Mouse (Mus musculus) heart, adult 2 months (tissue): ENCODE results near the gene Art3. TPM values are rescaled to one million over a fixed set of nuclear protein-coding genes. Genes with fewer than 3 reads are reported as not detected.

Experiments used
- DNase-seq, 2 experiments: peaks; one replicate each; pipeline ENCODE4 v3.0.0; 2021
- H3K27ac ChIP-seq: fragments of 200-600 bp; 2 replicates; pipeline ENCODE4 v1.8.1; 2022
- H3K27me3 ChIP-seq: fragments of 200-500 bp; 2 replicates; pipeline ENCODE4 v1.6.1; 2012; ENCODE audit warnings: mild to moderate bottlenecking, low read length, inconsistent platforms, mixed read lengths; ENCODE audit not compliant: control insufficient read depth, insufficient read depth
- H3K36me3 ChIP-seq: fragments of 200-500 bp; 2 replicates; pipeline ENCODE4 v1.6.1; 2012; ENCODE audit warnings: low read length, inconsistent platforms; ENCODE audit not compliant: control insufficient read depth, insufficient read depth
- H3K4me1 ChIP-seq: fragments of 200-500 bp; 2 replicates; pipeline ENCODE4 v1.6.1; 2011; ENCODE audit warnings: low read length; ENCODE audit not compliant: control insufficient read depth, insufficient read depth
- H3K4me3 ChIP-seq: fragments of 200-600 bp; 2 replicates; pipeline ENCODE4 v1.8.1; 2022
- H3K79me2 ChIP-seq: fragments of 200-500 bp; replicated peaks from 2 replicates; pipeline ENCODE4 v1.6.1; 2012; ENCODE audit warnings: mild to moderate bottlenecking, inconsistent platforms, low read length, moderate library complexity, mixed read lengths; ENCODE audit not compliant: control insufficient read depth, insufficient read depth
- H3K9ac ChIP-seq: fragments of 200-500 bp; 2 replicates; pipeline ENCODE4 v1.6.1; 2012; ENCODE audit warnings: low read depth, mild to moderate bottlenecking, control low read depth, inconsistent platforms, low read length, mixed read lengths
- CTCF ChIP-seq: fragments of 200-600 bp; IDR thresholded peaks from 2 replicates; pipeline ENCODE4 v1.8.1; 2022; ENCODE audit warnings: antibody characterized with exemption, mild to moderate bottlenecking, moderate library complexity
- EP300 ChIP-seq: fragments of 200-500 bp; IDR thresholded peaks from 2 replicates; pipeline ENCODE4 v1.6.1; 2011; ENCODE audit warnings: low read depth, low read length, control low read depth; ENCODE audit not compliant: insufficient read depth
- POLR2A ChIP-seq: fragments of 200-500 bp; IDR thresholded peaks from 2 replicates; pipeline ENCODE4 v1.6.1; 2011; ENCODE audit warnings: mild to moderate bottlenecking, low read depth, low read length, control low read depth; ENCODE audit not compliant: insufficient read depth
- WGBS: fragments of 180-500 bp; shearing (Covaris S2); methylation state at CpG from one replicate; pipeline ENCODE4 v1.1.7; 2018; 5-methylcytosine and 5-hydroxymethylcytosine counted together
- intact Hi-C: fragments of 180-260 bp; cut with DNase I; formaldehyde crosslinking; loops from one replicate; pipeline ENCODE4 v1.15.1; 2025
- polyA plus RNA-seq: library from polyadenylated mRNA; depleted of rRNA; stranded (reverse); fragments of >200 nt; gene quantifications from 2 replicates; pipeline ENCODE4 v1.2.3, GENCODE M21; 2012
- total RNA-seq, 2 experiments: library from RNA; stranded (reverse); gene quantifications; 2 replicates each; pipeline ENCODE4 v1.2.3; 2021

The Art3 gene
- total and polyA plus RNA-seq, 3 experiments, result 268 to 797 (median 622) TPM

DNA sequence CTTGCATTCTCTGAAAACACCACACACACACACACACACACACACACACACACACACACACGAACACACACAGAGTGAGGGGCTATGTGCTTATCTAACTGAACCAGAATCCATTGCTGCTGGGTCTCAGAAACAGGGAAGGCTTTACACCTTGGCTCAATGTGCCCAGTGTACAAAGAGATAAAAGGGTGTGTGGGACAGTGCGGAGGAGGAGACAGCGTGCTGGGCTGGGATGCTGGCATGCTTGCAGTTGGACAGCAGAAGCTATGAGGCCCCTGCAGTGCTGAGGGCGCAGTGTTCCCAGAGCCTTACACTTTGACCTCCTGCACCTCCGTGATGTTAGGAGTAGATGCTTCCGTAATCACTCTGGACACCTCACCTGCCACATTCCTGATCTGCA is 64.8 kb downstream of the Art3 start:
- TF ChIP-seq EP300 (0 out of 2 replicates have a peak, but pooled peaks have one; percentile 33), CTCF (no peak), POLR2A (no peak)
- 58% methylated on average over 6 of the region's 6 CpGs for WGBS

DNA sequence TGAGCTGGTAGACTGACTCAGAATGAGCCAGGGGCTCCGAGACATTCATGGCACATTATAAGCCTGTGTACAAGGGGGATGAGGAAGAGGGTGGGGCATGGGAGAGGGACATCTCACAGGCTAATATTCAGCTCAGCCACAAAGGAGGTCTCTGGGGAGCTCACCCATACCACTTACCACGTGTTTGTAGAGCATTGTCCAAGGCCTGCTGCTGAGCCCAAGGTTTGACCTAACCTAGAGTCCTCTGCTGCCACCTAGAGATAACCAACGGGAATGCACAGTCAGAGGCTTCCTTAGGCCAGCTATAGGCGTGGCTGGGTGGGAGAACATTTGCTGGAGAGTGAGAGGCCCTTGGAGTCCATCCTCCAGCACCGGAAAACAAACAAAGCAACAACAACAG is 66.5 kb downstream of the Art3 start:
- Histone ChIP-seq H3K9ac (no peak overlapping the region), H3K4me1 (peaks cover 8% of the 10 kb centered on the region), H3K27me3 (no peaks in the 10 kb centered on the region), H3K4me3 (no peak overlapping the region), H3K79me2 (peaks cover 3% of the 10 kb centered on the region; the same call in 1 of the 2 replicates), H3K27ac (no peak overlapping the region), H3K36me3 (peaks cover 15% of the 10 kb centered on the region)
- 12% methylated on average over 5 of the region's 5 CpGs for WGBS
- intact Hi-C loops, result loop anchor here (2.0 kb wide), 1 partner anchor 13 kb away; no protein-coding TSS in a partner anchor
- DNase-seq, result peak; percentile 79 to 83
- TF ChIP-seq CTCF (peak; percentile 94), EP300 (peak; percentile 97), POLR2A (no peak)

More for the DNA sequence above, 64.8 kb downstream of the Art3 start:
- Histone ChIP-seq H3K79me2 (peaks cover 3% of the 10 kb centered on the region; the same call in 1 of the 2 replicates), H3K9ac (no peak overlapping the region), H3K4me3 (no peak overlapping the region), H3K27me3 (no peaks in the 10 kb centered on the region), H3K4me1 (peaks cover 10% of the 10 kb centered on the region), H3K36me3 (peaks cover 18% of the 10 kb centered on the region), H3K27ac (no peak overlapping the region; the same call in 1 of the 2 replicates)
- DNase-seq, result no peak
- intact Hi-C loops, result no loop called here

DNA sequence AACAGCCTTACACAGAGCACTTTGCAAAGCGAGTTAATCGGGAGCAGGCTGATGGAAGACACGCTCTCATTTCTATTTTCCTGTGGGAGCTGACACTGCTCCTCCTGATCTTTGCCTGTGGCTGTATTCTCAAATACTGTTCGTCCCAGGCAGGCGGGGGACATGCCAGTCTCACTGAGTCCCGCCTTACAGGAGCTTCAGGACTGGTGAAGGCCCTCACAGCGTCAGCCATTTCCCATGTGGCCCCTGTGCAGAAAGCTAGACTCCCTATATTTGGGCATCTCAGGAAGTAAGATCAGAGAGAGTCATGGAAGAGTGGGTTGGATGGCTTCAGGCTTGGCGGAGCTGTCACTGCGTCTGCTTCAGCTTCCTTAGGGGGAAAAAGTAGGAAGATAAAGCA is 71.2 kb downstream of the Art3 start:
- no peak for DNase-seq
- Histone ChIP-seq H3K4me3 (no peak overlapping the region), H3K27me3 (no peaks in the 10 kb centered on the region), H3K4me1 (peaks cover 2% of the 10 kb centered on the region), H3K79me2 (peaks cover 3% of the 10 kb centered on the region; the same call in 1 of the 2 replicates), H3K9ac (no peak overlapping the region), H3K36me3 (peaks cover 7% of the 10 kb centered on the region), H3K27ac (no peak overlapping the region)
- 60% methylated on average over 9 of the region's 9 CpGs for WGBS
- intact Hi-C loops, result no loop called here
- TF ChIP-seq CTCF, result no peak
- no peak for TF ChIP-seq POLR2A
- TF ChIP-seq EP300, result no peak

DNA sequence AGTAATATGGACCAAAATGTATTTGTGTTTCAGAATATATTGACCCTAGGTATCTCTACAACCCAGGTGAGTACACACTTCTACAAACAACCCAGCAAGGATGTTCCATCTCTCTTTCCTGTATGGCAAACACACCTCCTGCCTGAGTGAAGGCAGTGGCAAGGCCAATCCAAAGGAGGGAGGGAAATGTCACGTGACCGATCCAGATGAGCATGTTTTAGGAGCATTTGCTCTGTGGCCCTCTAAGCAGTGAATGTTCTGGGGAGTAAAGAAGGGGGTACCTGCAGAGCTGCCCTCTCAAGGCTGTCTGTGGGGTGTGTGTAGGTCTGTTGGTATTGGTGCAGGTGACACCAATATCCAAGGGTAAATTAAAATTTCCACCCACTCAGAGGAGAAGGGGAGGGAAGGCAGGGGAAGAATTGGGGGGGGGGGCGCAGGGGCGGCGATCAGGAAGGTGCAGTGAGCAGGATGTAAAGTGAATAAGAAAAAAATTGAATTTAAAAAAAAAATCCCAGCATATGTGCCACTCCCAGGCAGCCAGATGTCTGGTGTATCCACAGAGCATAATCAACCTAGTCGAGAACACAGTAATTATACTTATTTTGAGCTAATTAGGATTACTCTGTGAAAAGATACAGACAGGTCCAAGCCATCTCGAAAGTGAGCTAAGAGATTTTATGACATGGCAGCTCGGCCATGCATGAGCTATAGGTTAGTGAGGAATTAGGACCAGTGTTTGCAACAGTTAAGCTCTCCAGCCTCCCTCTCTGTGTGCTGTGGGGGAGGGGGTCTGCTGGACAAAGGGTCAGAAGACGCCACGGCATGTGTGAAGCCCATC is 72.2 kb downstream of the Art3 start:
- Histone ChIP-seq H3K27ac (no peak overlapping the region), H3K4me3 (no peak overlapping the region), H3K79me2 (peaks cover 3% of the 10 kb centered on the region; the same call in 1 of the 2 replicates), H3K9ac (no peak overlapping the region), H3K27me3 (no peaks in the 10 kb centered on the region), H3K36me3 (peaks cover 2% of the 10 kb centered on the region), H3K4me1 (no peaks in the 10 kb centered on the region; the same call in none of the 2 replicates)
- 75% methylated on average over 10 of the region's 10 CpGs for WGBS
- TF ChIP-seq EP300, result no peak
- no peak for TF ChIP-seq POLR2A
- no peak for TF ChIP-seq CTCF
- intact Hi-C loops, result no loop called here
- DNase-seq, result no peak

DNA sequence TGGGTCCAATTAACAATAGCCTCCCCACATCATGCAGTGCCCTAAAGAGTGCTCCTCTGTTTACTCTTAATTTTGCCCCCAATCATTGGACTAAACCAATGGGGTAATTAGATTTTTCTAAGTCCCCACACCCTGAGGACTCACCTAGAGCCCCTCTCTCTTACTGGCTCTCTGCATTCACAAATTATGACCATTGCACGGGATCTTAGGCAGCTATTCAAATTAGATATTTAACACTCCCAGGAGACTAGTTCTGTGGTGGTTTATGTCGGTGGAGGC is 72.7 kb downstream of the Art3 start:
- 37% methylated on average over 2 of the region's 2 CpGs for WGBS
- Histone ChIP-seq H3K36me3 (peaks cover 2% of the 10 kb centered on the region), H3K4me1 (no peaks in the 10 kb centered on the region), H3K9ac (no peak overlapping the region), H3K27ac (no peak overlapping the region), H3K4me3 (no peak overlapping the region), H3K27me3 (no peaks in the 10 kb centered on the region), H3K79me2 (peaks cover 3% of the 10 kb centered on the region; the same call in 1 of the 2 replicates)
- no peak for DNase-seq
- intact Hi-C loops, result no loop called here
- no peak for TF ChIP-seq CTCF
- no peak for TF ChIP-seq POLR2A
- TF ChIP-seq EP300, result no peak
